Mouse (Mus musculus) kidney, embryonic 15.5 days (tissue): ENCODE measurements around the gene Gpr149. TPM values are rescaled to one million over a fixed set of nuclear protein-coding genes. Genes with fewer than 3 reads are reported as not detected.
A peak's percentile ranks its signal among the peaks of the same experiment; 100 is the strongest.

Experiments
- ATAC-seq: fragments of 200-750 bp; cut with Nextera tagmentation; replicated peaks from 2 replicates; pipeline ENCODE4 v1.8.0; 2017; ENCODE audit warnings: moderate TSS enrichment; ENCODE audit not compliant: low FRiP score
- H3K27ac ChIP-seq: fragments of 300-500 bp; sonication (generic); 2 replicates; pipeline ENCODE4 v1.5.1; 2015; ENCODE audit warnings: mild to moderate bottlenecking, inconsistent platforms
- H3K27me3 ChIP-seq: fragments of 300-500 bp; sonication (generic); 2 replicates; pipeline ENCODE4 v1.6.1; 2015; ENCODE audit warnings: inconsistent platforms
- H3K36me3 ChIP-seq: fragments of 300-500 bp; sonication (generic); 2 replicates; pipeline ENCODE4 v1.6.1; 2015; ENCODE audit warnings: inconsistent platforms
- H3K4me1 ChIP-seq: fragments of 300-500 bp; sonication (generic); 2 replicates; pipeline ENCODE4 v1.6.1; 2015; ENCODE audit warnings: inconsistent platforms
- H3K4me2 ChIP-seq: fragments of 300-500 bp; sonication (generic); 2 replicates; pipeline ENCODE4 v1.6.1; 2015; ENCODE audit warnings: moderate library complexity, mild to moderate bottlenecking, inconsistent platforms
- H3K4me3 ChIP-seq: fragments of 300-500 bp; sonication (generic); replicated peaks from 2 replicates; pipeline ENCODE4 v1.5.1; 2015; ENCODE audit warnings: mild to moderate bottlenecking, inconsistent platforms
- H3K9ac ChIP-seq: fragments of 300-500 bp; sonication (generic); 2 replicates; pipeline ENCODE4 v1.6.1; 2015; ENCODE audit warnings: mild to moderate bottlenecking, inconsistent platforms
- H3K9me3 ChIP-seq: fragments of 300-500 bp; sonication (generic); replicated peaks from 2 replicates; pipeline ENCODE4 v1.6.1; 2016; ENCODE audit warnings: inconsistent platforms
- WGBS: fragments of 180-500 bp; shearing (Covaris S2); methylation state at CpG from one replicate; pipeline ENCODE4 v1.1.7; 2015; ENCODE audit warnings: mixed read lengths; 5-methylcytosine and 5-hydroxymethylcytosine counted together
- polyA plus RNA-seq: library from polyadenylated mRNA; unstranded; fragments of >200 nt; fragmentation: Nextera tagmentation; extraction: Ambion mirVana; gene quantifications from 2 replicates; pipeline ENCODE4 v1.2.1, GENCODE M21; 2015

Gpr149 gene
- polyA plus RNA-seq: 0.05 TPM in 1 of 2 replicates, not detected in the other

DNA sequence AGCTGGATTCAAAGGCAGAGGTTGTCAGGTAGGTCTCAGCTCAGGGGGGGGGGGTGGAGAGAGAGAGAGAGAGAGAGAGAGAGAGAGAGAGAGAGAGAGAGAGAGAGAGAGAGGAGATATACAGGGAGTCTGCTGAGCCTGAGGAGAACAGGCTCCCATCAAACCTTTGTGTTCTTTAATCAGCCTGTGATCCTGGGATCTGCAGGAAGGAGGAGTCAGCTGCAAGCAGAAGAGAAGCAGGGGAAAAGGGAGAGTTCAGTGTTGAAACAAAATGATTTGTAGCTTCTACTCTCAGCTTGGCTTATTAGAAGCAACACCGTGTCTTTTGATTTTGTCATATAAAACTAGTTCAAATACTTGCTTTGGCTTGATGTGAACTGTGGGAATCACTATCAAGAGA lies at the start of gene Gpr149:
Gene Gpr149, minus strand, starts transcription at position 168 of the 400 bp plus-strand sequence.
- H3K9me3 ChIP-seq: no peaks in the 10 kb centered on the region
- H3K27ac ChIP-seq: no peak within 1 kb of the TSS
- peaks cover 25% of the 10 kb centered on the region for H3K27me3 ChIP-seq
- no peak for ATAC-seq
- WGBS: 62% methylated on average over 1 of the region's 1 CpGs
- 0 out of 2 replicates have a peak, but pooled peaks cover 3% of the 10 kb centered on the region for H3K4me1 ChIP-seq
- peak within 1 kb of the TSS; percentile 36 for H3K4me3 ChIP-seq
- peak within 1 kb of the TSS; percentile 69 for H3K4me2 ChIP-seq
- no peaks in the 10 kb centered on the region for H3K36me3 ChIP-seq
- H3K9ac ChIP-seq: no peak within 1 kb of the TSS

DNA sequence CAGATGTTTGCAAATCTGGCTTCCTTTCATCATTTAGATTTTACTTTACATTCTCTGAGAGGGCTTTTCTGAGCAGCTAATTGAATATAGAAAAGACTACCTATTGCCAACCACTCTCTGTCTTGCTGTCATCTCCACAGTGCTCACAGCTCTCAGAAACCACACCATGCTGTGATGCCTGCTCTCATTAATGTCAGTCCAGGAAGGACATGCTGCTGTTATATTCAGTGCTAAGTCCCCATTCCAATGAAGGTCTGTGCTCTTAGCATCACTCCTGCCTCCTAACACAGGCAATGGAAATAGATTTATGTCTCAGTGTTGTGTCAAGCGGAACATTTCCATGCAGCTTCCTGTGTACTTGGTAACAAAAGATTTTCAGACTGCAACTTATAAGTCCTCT lies 45.6 kb upstream of the Gpr149 start:
- H3K9ac ChIP-seq: no peak overlapping the region
- H3K4me1 ChIP-seq: no peaks in the 10 kb centered on the region
- H3K9me3 ChIP-seq: no peaks in the 10 kb centered on the region
- H3K27ac ChIP-seq: no peak overlapping the region
- no peak overlapping the region for H3K4me2 ChIP-seq
- ATAC-seq: no peak
- 33% methylated on average over 1 of the region's 1 CpGs for WGBS
- no peaks in the 10 kb centered on the region for H3K36me3 ChIP-seq
- no peaks in the 10 kb centered on the region for H3K27me3 ChIP-seq
- no peak overlapping the region for H3K4me3 ChIP-seq

DNA sequence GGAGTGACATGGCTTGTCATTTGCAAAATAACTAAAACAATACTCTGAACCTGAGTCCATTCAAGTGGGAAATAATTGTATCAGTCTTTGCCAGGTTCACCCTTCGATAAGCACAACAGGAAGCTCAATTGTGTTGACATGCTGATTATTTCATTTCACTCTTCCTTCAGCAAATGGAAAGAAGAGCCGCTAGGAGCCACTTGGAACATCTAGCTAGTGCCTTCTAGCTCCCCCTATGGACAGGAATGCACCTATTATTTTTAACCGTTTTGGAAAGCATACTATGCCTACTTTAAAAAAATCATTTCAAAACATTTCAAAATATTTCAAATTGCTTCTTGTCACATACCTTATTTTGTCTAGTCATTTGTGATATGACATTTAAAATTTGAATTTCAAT lies 5.9 kb upstream of the Gpr149 start:
- H3K4me3 ChIP-seq: no peak overlapping the region
- H3K9ac ChIP-seq: no peak overlapping the region
- WGBS: 76% methylated on average over 3 of the region's 3 CpGs
- H3K4me1 ChIP-seq: no peaks in the 10 kb centered on the region
- H3K9me3 ChIP-seq: no peaks in the 10 kb centered on the region
- H3K27me3 ChIP-seq: no peaks in the 10 kb centered on the region
- no peak for ATAC-seq
- no peak overlapping the region for H3K4me2 ChIP-seq
- H3K27ac ChIP-seq: no peak overlapping the region
- no peaks in the 10 kb centered on the region for H3K36me3 ChIP-seq

DNA sequence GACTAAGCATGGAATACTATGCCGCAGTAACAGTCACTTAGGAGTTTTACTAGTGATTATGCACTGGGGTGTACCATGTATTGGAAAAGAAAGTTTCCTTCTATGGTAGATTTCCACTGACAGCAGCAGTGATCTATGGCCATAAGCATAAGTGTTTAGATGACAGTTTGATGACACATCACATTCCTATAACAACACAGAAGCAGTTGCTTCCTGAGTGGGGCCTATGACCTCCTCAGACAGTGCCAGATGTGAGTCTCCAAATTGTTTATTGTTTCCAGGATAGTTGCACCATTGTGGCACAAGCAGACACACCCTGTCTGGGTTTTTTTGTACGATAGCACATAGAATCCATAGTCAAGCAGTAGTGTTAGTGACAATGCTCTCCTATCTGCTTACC lies 991 bp upstream of the Gpr149 start:
- WGBS: 80% methylated on average over 2 of the region's 2 CpGs
- no peak for ATAC-seq
- Histone ChIP-seq H3K4me3 (no peak overlapping the region), H3K36me3 (no peaks in the 10 kb centered on the region), H3K27ac (no peak overlapping the region), H3K9ac (no peak overlapping the region), H3K27me3 (peaks cover 25% of the 10 kb centered on the region), H3K9me3 (no peaks in the 10 kb centered on the region), H3K4me1 (0 out of 2 replicates have a peak, but pooled peaks cover 3% of the 10 kb centered on the region), H3K4me2 (no peak overlapping the region)

DNA sequence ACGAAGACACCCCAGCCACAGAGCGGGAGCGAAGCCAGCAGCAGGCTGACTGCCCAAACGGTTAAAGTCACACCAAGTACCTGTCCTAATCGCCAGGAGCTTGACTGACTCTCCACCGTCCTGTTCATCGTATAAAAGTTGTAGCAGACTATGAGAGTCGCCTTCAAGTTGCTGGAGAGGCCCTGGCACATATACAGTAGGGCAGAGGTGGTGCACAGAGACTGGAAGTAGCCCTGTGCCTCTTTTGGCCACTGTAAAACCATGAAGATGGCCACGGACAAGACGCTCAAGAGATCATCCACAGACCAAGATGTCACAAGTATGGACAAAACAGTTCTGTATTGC lies 921 bp downstream of the Gpr149 start:
- Histone ChIP-seq H3K36me3 (no peaks in the 10 kb centered on the region), H3K4me2 (peak overlapping the region; percentile 69), H3K4me1 (0 out of 2 replicates have a peak, but pooled peaks cover 3% of the 10 kb centered on the region), H3K9ac (no peak overlapping the region), H3K27me3 (peaks cover 25% of the 10 kb centered on the region), H3K9me3 (no peaks in the 10 kb centered on the region), H3K4me3 (peak overlapping the region; percentile 36), H3K27ac (no peak overlapping the region)
- WGBS: 16% methylated on average over 10 of the region's 10 CpGs
- no peak for ATAC-seq

DNA sequence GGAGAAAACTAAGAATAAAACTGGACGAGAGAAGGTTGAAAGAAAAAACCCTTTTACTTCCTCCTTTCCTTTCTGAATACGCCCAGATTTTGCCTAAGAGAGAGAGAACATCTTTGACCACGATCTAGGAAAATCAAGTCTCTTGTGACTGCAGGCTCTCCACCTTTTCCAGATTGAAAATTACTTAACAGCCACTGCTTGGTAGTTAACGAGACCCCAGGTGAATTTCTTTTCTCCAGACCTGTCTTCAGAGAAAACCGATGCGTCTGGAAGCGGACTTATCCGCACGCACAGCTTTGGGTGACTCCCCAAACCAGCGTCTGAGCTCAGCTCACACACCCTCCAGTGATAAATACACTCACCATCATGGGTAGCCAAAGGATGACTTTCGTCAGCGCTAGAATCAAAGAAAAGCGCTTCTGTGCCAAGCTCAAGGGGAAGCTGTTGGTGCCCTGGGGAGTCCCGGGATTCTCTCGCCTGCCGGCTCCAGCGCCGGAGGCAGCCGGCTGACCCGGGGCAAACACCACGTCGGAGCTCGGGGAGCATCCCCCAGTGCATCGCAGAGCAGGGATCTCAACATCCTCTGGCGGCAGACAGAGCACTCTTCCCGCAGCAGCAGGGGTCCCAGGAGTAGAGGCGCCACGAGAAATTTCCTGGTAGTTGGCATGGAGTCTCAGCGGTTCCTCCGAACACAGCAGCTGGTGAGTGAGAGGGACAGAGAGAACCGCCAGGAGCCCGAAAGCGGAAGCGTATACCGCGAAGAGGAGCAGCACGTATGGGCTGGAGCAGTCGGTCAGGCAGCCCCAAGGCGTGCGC lies 1.5 kb downstream of the Gpr149 start:
- peak overlapping the region; percentile 36 for H3K4me3 ChIP-seq
- H3K9me3 ChIP-seq: no peaks in the 10 kb centered on the region
- 0 out of 2 replicates have a peak, but pooled peaks cover 3% of the 10 kb centered on the region for H3K4me1 ChIP-seq
- H3K9ac ChIP-seq: no peak overlapping the region
- peaks cover 25% of the 10 kb centered on the region for H3K27me3 ChIP-seq
- H3K36me3 ChIP-seq: no peaks in the 10 kb centered on the region
- WGBS: 2% methylated on average over 40 of the region's 40 CpGs
- ATAC-seq: peak; percentile 75; the same call in 1 of the 2 replicates
- peak overlapping the region; percentile 69 for H3K4me2 ChIP-seq
- no peak overlapping the region for H3K27ac ChIP-seq

DNA sequence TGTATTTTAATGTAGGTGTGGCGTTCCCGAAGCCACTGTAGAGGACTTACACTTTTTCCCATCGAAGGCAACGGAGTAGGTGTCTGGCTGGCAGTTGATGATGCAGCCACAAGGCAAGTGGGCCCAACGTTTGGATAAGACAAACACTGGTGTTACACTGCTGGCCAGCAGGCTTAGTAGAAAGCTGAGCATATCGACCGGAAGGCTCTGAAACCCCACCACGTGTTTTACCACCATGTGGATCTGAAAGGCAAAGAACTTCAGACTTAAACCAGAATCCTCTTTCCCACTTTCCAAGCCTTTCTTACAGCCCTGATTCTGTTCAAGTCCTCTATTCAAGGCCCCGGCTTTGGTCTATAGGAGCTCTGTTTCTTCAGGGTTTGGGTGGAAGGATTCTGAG lies 2.5 kb downstream of the Gpr149 start:
- H3K4me2 ChIP-seq: 0 out of 2 replicates have a peak overlapping the region, but pooled peaks have one; percentile 69
- no peak for ATAC-seq
- 0 out of 2 replicates have a peak, but pooled peaks cover 3% of the 10 kb centered on the region for H3K4me1 ChIP-seq
- no peaks in the 10 kb centered on the region for H3K36me3 ChIP-seq
- H3K9me3 ChIP-seq: no peaks in the 10 kb centered on the region
- H3K27ac ChIP-seq: no peak overlapping the region
- 73% methylated on average over 9 of the region's 9 CpGs for WGBS
- H3K4me3 ChIP-seq: no peak overlapping the region
- H3K9ac ChIP-seq: no peak overlapping the region
- H3K27me3 ChIP-seq: peaks cover 25% of the 10 kb centered on the region

DNA sequence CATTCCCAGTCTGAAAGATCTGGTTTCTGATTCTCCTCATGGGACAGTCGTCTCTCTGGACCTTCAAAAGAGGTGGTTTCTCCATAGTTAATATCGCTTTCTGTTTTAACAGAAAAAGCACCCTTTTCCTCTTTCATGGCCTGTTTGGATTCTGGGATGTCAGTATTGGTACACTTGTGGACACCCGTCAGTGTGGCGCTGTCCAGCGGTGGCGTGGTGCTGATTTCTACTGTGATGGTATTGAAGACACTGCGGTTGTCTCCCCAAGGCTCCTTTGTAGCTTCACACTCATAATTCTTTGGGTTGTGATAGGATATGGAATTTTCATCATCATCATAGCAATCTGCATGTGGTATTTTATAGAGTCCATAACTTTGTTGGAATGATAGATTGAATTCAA lies 10.1 kb downstream of the Gpr149 start:
- Histone ChIP-seq H3K4me2 (no peak overlapping the region), H3K4me3 (no peak overlapping the region), H3K36me3 (no peaks in the 10 kb centered on the region), H3K27ac (no peak overlapping the region), H3K4me1 (no peaks in the 10 kb centered on the region), H3K9me3 (no peaks in the 10 kb centered on the region), H3K27me3 (no peaks in the 10 kb centered on the region), H3K9ac (no peak overlapping the region)
- 27% methylated on average over 7 of the region's 7 CpGs for WGBS
- no peak for ATAC-seq

DNA sequence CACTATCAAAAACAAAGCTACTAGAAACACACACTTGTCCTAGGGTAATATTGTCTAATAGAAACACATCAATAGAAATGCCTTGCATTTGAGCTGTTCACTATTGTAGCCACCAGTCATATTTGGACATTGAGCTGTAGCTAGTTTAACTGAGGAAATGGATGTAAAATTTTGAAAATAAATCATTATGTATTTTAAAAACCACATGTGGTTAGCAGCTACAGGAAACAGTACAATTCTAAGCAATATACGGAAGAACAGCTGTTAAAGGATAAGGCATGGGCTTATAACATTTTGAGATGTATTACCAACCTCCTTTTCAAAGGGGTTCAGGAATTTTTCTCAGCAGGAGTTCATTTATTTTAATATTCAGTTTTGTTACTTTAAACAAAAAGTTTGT lies 19.9 kb downstream of the Gpr149 start:
- Histone ChIP-seq H3K4me1 (no peaks in the 10 kb centered on the region), H3K4me2 (no peak overlapping the region), H3K27ac (no peak overlapping the region), H3K9ac (no peak overlapping the region), H3K36me3 (no peaks in the 10 kb centered on the region), H3K4me3 (no peak overlapping the region), H3K27me3 (no peaks in the 10 kb centered on the region), H3K9me3 (no peaks in the 10 kb centered on the region)
- WGBS: 91% methylated on average over 1 of the region's 1 CpGs
- no peak for ATAC-seq

DNA sequence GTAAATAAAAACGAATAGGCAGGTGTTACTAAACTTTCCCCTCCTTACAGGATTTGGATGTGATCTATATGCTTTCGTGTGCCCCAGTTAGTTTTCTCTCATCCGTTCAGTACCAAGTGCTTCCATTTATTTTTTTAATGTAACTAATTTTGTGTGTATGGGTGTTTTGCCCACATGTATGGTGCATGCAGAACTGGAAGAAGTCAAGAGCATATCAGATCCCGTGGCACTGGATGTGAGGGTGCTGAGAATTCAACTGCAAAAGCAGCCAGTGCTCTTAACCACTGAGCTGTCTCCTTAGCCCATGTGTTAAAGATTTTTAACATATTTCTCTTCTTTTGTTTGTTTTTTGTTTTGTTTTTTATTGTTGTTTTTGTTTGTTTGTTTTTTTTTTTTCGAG lies 77.3 kb downstream of the Gpr149 start:
- ATAC-seq: no peak
- H3K9ac ChIP-seq: no peak overlapping the region
- H3K9me3 ChIP-seq: no peaks in the 10 kb centered on the region
- H3K4me2 ChIP-seq: no peak overlapping the region
- WGBS: 72% methylated on average over 5 of the region's 5 CpGs
- no peak overlapping the region for H3K27ac ChIP-seq
- no peaks in the 10 kb centered on the region for H3K36me3 ChIP-seq
- no peak overlapping the region for H3K4me3 ChIP-seq
- H3K27me3 ChIP-seq: no peaks in the 10 kb centered on the region
- no peaks in the 10 kb centered on the region for H3K4me1 ChIP-seq

DNA sequence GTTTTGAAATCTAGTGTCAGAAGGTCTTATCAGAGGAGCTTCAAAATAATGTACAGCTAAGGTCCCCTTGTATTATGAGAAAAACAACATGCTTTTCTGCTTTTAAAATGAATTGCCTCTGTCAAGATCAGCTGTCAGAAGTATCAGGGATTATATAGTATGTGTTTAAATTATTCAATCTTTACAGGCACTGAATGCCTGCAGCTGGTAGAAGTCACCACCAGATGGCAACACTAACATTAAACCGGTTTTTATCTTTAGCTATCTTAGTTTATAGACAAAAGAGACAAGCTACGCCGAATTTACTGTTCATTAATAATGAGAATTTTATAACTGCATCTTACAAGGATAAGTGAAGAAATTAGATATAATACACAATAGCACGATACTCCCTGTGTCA lies 77.8 kb downstream of the Gpr149 start:
- no peak overlapping the region for H3K9ac ChIP-seq
- H3K4me1 ChIP-seq: no peaks in the 10 kb centered on the region
- H3K4me3 ChIP-seq: no peak overlapping the region
- H3K27me3 ChIP-seq: no peaks in the 10 kb centered on the region
- no peak overlapping the region for H3K4me2 ChIP-seq
- no peak overlapping the region for H3K27ac ChIP-seq
- H3K36me3 ChIP-seq: no peaks in the 10 kb centered on the region
- 43% methylated on average over 4 of the region's 4 CpGs for WGBS
- no peak for ATAC-seq
- H3K9me3 ChIP-seq: no peaks in the 10 kb centered on the region

DNA sequence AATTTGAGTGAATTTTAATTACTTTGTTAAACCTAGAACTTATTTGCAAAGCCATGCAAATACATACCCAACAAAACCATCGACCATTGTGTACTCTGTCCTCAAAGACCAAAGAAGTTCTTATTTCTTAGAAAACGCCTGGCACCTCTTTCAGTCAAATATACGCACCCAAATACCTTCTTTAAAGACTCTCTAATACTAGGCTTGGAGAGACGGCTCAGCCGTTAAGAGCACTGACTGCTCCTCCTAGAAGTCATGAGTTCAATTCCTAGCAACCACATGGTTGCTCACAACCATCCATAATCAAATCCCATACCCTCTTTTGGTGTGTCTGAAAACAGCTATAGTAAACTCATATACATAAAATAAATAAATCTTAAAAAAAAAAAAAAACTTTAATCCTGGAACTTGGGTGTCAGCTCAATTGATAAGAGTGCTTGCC lies 97.7 kb downstream of the Gpr149 start:
- Histone ChIP-seq H3K27me3 (no peaks in the 10 kb centered on the region), H3K9me3 (no peaks in the 10 kb centered on the region), H3K36me3 (0 out of 2 replicates have a peak, but pooled peaks cover under 1% of the 10 kb centered on the region), H3K9ac (no peak overlapping the region), H3K4me2 (peak overlapping the region; percentile 62), H3K27ac (no peak overlapping the region), H3K4me1 (peaks cover 9% of the 10 kb centered on the region), H3K4me3 (peak overlapping the region; percentile 94)
- 44% methylated on average over 5 of the region's 5 CpGs for WGBS
- peak; percentile 22 for ATAC-seq
